Mouse (Mus musculus) CD8-positive naive resting alpha-beta T cell, adult 2 months (primary cell): ENCODE measurements at regions not wholly inside any gene's neighbourhood (a gene's known extent, or its start where the extent isn't known, plus 50 kb on each side); places are given as distances from the start of the nearest gene placed in this dataset.

ENCODE experiments used
- DNase-seq, 2 experiments: peaks; one replicate each; pipeline ENCODE4 v3.0.0; 2022; ENCODE audit warnings: low read depth in 2 of 2, low spot score in 2 of 2

- no peak for DNase-seq
Observed at GRCm38 (mm10) chr16:76079761-76080502, 57.9 kb upstream of the Samsn1 start.

- DNase-seq, result no peak
Observed at GRCm38 (mm10) chr16:76078219-76078618, 56.1 kb upstream of the Samsn1 start.

GRCm38 (mm10) chr16:76076231-76076630 lies 54.1 kb upstream of the Samsn1 start:
- DNase-seq, result no peak
